Mouse (Mus musculus) liver, adult (tissue): ENCODE data around the gene Il31ra.

ENCODE experiments used
- GATA4 ChIP-seq: IDR thresholded peaks from 2 replicates; pipeline ENCODE4 v1.6.1; 2014; ENCODE audit warnings: mild to moderate bottlenecking, low read length; ENCODE audit not compliant: insufficient replicate concordance

Gene Il31ra

DNA sequence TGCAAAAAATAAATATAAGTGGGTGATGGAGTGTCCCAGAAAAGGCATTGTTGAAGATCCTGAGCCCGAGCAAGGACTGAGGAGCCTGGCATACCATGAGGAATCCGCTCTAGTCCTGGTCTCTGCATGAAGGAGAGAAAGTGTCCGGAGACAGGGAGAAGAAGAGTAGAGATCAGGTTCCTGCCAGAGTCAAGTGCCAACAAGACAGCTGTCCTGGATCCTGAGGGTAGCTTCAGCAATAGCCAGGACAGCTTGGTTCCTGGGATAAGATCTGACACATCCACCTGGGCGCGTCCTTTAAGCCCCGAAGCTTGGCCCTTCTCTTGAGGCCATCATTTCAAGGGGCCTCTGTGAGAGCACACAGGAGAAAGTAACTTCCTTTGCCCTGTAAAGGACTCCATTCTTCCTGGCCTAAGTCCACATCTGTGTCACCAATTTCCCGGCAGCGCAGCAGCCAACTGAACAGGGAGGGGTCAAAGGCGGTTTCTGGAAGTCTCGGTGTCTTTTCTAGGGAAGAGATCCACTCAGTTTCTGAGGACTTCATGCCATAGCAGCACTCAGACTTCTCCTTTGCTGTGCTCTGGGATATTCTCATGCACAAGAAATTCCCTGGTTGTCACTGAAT, 70.7 kb downstream of the Il31ra start:
- no peak for TF ChIP-seq GATA4

DNA sequence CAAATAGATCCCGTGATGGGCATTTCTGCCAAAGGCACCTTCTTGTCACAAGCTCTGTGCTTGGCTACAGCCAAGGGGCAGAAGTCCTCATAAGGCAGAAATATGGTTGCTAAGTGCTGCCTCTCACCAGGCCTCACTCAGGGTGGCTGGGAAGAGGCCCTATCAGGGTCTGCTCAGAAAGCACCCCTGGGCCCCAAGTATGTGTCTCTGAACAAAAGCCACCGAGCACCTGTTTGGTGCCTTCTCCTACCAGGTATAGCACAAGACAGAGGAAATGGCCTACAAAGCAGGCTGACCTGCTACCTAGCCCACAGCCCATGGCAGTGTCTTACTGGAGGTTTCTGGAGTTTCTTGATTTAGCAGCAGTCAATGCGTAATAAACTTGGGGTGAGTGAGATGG, 71.3 kb downstream of the Il31ra start:
- TF ChIP-seq GATA4: no peak

DNA sequence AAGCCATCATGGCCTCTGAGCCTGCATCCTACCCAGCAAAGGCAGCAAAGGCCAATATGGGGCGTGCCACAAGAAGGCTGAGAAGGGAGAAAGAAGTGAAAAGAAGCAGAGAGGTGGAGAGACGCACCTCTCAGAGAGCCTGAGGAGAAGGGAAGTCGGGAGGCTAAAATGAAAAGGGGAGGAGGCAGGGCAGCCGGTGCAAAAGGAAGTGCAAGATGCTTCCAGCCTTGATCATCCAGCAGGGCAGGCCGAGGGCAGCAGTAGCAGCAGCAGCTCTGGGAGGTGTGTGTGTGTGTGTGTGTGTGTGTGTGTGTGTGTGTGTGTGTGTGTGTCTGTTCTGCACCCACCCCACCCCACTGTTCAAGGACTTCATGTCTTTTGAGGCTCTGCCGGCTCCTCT, 71.9 kb downstream of the Il31ra start:
- no peak for TF ChIP-seq GATA4

DNA sequence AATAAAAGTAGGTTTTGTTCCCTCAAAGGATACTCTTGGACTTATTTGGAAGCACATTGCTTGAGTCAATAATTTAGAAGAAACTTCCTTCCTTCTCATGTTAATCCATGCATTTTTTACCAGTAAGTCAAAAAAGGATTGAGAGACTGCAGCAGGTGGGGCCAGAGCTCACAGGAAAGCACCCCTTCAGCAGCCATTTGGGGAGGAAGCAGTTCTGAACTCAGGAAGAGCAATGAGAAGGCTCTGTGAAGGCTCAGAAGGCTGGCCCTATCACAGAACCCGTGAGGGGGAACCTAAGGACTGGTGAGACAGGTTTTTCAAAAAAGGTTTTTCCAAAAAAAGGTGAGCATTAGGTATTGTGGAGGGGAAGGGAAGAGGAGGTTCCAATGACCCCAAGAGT, 79.6 kb downstream of the Il31ra start:
- TF ChIP-seq GATA4: no peak

DNA sequence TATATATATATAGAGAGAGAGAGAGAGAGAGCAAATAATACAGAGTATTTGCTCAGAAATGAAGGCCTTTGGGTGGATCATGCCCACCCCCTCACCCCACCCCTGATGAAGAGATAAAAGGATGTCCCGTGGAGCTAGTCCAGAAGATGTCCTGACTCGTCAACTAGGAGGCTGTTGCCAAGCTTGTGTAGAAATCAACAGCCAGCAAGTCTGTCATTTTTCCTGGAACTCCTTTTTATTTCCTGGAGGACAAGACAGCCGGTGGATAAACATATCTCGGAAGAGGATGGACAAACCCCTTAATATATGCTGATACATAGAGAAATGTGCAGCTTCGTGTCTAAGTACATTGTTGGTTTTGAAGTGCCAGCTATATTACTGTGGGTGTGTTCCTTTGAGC, 81.3 kb downstream of the Il31ra start:
- no peak for TF ChIP-seq GATA4

DNA sequence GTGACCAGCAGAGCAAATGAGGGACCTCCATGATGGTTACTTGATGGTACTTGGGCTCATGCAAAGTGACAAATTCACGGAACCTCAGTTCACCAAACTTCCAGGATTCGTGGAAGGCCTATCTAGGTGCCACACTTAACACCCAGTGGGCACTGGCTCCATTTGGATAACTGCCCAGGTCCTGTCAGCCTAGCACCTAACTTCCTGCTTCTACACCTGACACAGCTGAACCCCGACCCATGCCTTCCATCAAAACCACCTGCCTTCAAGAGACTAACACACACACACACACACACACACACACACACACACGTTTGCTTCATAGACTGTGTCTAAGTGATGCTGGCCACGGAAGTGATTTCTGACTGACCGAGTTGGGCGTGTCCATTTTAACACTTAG, 82.3 kb downstream of the Il31ra start:
- no peak for TF ChIP-seq GATA4

DNA sequence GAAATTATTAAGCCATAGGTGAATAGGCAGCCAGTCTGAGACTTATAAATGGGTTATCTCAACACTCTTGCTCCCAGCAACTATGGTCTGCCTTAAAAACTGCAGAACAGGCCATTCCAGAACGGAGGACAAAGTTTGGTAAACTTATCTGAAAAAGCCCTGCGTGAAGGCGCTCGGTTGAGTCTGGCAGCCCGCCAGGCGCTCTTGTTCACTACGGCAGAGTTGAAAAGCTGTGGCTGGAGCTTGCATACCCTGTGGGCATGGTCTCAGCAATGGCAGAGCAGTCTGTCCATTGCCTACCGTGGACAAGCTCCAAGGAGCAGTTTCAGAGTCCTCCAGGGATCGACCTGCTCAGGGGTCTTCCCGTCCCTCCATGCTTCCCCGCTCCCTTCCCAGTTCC, 82.9 kb downstream of the Il31ra start:
- no peak for TF ChIP-seq GATA4

DNA sequence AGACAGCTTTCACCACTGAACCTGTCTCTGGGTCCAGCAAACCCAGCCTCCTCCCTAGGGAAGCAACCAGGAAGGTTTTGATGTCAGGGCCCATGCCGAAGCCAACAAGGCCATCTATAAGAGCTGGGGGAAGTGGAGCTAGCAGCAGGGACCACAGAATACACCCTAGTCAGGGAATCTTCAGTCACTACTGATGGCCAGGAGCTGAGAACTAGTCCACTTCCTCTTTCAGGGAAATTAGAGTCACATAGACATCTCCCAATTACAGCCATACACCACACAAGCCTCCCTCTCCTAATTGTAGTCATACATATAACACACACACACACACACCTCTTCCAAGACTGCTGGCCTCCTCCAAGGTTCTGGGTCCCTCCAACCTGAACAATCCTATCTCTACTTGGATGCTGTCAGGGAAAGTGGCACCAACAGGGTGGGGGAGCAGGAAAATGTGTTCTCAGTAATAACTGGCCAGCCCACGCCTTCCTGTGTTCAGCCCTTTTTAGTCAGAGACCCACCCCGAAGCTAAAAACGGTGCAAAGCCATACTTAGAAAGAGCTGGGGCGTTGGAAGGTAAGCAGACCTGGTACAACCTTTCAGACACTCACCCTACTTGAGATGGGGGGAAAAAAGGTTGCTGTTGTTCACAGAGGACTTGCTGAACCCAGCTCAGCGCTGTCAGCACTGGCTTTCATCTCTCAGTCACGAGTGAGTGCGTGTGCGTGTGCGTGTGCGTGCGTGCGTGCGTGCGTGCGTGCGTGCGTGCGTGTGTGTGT, 83.5 kb downstream of the Il31ra start:
- no peak for TF ChIP-seq GATA4

DNA sequence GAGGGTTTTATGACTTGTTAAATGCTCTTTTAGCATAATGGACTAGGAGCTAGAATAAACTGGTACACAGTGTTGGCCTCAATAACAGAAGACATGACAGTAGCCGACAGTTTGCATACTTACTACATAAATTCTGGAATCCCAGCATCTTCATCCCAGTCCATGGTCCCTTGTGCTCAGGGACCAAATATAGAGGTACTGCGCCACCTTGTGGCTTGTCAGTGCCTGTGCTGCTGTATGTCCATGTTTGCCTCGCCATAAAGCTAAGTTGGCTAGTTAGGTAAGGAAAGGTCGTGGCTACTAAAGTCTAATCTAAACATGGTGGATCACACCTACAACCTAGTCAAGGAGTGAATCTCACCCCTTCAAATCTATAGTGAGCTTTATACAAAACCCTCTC, 84.7 kb downstream of the Il31ra start:
- no peak for TF ChIP-seq GATA4

DNA sequence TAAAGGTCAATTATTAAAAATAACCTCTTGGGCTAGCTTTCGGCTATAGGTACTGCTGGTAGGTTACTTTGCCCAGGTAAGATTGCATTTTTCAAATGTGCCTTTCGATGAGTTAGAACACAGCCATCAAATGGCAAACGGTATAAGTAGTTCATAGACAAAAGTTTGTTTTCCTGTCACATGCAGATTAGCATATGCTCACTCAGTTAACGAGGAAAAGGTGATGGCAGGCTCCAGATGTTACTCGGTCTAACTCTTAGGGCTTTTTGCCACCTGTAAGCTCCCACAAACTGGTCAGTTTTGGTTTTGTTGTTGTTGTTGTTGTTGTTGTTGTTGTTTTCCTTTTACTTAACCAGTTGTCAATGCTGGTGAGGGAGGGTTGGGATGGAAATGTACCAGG, 85.7 kb downstream of the Il31ra start:
- no peak for TF ChIP-seq GATA4

DNA sequence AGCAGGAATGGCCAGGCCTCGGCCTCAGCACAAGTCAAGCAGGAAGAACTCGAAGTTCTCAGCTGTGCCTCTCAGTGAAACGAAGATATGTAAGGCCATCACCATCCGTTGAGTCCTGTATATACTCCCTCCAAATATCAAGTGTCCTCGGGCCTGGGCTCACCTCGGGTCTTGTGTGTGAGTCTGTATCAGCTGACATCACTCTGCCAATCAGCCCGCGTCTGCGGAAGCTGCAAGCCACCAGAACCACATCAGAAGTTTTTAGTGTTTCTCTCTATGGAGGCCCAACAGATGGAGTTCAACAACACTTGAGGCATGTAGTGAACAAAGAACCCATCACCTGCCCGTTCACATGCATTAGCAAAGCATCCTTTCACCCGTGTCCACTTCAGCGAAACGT, 86.5 kb downstream of the Il31ra start:
- no peak for TF ChIP-seq GATA4

DNA sequence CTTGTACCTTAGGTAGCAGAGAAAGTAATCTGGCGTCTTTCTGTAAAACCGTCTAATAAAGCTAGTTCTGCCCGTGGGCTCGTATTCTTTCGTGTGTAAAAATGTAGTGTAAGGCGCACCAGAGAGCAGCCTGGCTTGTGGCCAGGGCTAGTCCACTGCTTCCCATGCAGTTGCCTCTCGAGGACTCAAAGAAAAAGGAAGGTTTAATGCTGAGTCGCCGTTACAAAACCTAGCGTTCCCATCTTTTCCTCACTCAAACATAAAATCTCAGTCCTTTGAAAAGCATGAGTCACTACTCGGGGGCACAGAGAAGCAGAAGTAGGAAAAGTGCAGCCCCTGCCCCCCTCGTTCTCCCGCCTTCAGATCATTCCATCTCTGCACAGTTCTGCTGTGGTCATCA, 87.4 kb downstream of the Il31ra start:
- TF ChIP-seq GATA4: no peak

DNA sequence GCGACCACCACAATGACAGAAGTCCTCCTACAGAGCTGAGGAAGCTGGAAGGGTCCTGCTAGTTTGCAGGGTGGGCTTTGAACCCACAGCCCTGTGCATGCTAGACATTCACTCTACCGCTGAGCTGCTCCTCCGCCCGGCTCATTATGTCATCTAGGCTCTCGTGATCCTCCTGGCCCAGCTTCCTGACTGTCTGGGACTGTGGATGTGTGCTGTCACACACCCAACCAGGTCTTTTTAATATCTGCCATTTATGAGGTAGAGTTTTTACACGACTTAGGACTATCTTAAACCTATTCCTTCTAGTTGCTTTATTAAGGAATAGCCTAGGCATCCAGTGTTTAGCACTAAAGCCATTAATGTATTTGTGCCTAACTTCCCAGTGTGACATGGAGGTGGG, 88.7 kb downstream of the Il31ra start:
- no peak for TF ChIP-seq GATA4

DNA sequence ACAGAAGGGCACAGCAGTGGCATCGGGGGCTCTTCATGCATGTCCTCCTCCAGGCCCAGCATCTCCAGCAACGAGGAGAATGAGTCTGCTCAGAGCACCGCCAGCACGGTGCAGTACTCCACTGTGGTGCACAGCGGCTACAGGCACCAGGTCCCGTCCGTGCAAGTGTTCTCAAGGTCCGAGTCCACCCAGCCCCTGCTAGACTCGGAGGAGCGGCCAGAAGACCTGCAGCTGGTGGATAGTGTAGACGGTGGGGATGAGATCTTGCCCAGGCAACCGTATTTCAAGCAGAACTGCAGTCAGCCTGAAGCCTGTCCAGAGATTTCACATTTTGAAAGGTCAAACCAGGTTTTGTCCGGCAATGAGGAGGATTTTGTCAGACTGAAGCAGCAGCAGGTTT, 90.3 kb downstream of the Il31ra start:
- TF ChIP-seq GATA4: no peak

DNA sequence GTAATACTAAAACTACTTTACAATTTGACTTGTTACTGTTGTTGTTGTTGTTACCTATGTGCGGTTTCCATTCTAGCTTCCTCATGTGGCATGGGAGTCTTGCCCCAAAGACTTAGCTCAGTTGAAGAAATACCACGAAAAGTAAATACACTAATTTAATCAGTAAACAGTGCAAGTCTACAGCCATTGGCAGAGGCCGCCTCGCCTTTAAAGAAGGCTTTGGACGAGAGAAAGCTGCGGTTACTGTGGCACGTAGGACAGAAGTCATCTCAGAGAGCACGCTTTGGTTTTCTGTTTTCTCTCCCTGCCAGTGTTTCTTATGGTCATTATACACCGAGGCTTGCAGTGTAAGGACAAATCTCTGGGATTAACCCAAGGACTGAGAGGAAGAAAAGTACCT, 93.7 kb downstream of the Il31ra start:
- TF ChIP-seq GATA4: no peak

DNA sequence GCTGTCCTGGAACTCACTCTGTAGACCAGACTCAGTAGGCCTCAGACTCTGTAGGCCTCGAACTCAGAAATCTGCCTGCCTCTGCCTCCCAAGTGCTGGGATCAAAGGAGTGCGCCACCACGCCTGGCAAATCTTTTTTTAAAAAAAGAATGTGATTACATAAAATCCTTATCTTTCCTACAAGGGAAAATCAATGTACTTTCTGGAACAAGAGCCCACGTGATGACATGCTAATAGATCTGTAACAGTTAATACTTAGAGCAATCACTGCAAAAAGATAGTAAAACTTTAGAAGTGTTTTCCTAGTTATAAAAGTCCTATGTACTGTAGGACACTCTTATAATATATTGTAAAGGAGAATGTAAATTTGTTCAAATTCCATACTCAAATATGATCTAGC, 94.1 kb downstream of the Il31ra start:
- peak; percentile 73; the same call in 1 of the 2 replicates for TF ChIP-seq GATA4

DNA sequence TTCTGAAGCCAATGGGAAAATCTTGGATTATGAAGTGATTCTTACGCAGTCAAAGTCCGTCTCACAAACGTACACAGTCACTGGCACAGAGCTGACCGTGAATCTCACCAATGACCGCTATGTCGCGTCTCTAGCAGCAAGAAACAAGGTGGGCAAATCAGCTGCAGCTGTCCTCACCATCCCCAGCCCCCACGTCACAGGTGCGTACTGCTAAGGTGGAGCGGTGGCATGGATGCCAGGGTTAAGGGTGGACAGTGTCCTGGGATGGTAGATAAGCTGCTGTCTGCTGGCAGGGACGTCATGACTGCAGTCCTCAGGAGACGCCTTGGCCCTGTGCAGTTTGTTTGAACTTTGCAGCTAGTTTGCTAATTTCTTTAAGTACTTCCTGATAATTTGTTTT, 99.6 kb downstream of the Il31ra start:
- no peak for TF ChIP-seq GATA4

DNA sequence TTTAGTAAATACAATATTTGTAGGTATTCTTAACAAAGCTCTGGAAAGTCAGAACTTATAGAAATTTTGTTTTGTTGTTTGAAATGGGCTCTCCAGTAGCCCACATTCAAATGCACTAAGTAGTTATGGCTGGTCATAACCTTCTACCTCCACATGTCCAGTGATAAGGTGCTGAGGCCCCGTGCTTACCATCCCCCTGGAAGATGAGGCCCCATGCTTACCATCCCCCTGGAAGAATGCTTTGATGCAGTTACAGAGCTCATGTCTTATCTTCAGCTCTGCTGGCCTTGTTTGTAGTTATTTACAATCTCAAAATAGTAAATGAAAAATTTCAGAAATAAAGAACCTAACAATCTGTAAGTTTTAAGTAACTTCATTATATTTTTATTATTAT, 101.9 kb downstream of the Il31ra start:
- TF ChIP-seq GATA4: no peak
